Mouse (Mus musculus): ENCODE results near the gene Lsamp.

- no peak for TF ChIP-seq GATA1 (IDR thresholded peaks at IDR 0.05; ENCODE audit: borderline replicate concordance, low read length)
- TF ChIP-seq FLI1 (IDR thresholded peaks at IDR 0.05; ENCODE audit: low read length) = no peak
Observed at GRCm38 (mm10) chr16:40463411-40464058, 479.4 kb downstream of the Lsamp start.
